Mouse (Mus musculus): Measurements from ENCODE around the gene Scly. TPM values are rescaled to one million over a fixed set of nuclear protein-coding genes. Genes with fewer than 3 reads are reported as not detected.
A peak's percentile ranks its signal among the peaks of the same experiment; 100 is the strongest.

Scly gene
- total RNA-seq (2014; fragmentation: Nextera tagmentation) (16.0 and 16.6 TPM in 2 replicates), total RNA-seq (2017) (8.1 and 10.5 TPM in 2 replicates), polyA plus RNA-seq (2012) (9.5 and 10.1 TPM in 2 replicates)

DNA sequence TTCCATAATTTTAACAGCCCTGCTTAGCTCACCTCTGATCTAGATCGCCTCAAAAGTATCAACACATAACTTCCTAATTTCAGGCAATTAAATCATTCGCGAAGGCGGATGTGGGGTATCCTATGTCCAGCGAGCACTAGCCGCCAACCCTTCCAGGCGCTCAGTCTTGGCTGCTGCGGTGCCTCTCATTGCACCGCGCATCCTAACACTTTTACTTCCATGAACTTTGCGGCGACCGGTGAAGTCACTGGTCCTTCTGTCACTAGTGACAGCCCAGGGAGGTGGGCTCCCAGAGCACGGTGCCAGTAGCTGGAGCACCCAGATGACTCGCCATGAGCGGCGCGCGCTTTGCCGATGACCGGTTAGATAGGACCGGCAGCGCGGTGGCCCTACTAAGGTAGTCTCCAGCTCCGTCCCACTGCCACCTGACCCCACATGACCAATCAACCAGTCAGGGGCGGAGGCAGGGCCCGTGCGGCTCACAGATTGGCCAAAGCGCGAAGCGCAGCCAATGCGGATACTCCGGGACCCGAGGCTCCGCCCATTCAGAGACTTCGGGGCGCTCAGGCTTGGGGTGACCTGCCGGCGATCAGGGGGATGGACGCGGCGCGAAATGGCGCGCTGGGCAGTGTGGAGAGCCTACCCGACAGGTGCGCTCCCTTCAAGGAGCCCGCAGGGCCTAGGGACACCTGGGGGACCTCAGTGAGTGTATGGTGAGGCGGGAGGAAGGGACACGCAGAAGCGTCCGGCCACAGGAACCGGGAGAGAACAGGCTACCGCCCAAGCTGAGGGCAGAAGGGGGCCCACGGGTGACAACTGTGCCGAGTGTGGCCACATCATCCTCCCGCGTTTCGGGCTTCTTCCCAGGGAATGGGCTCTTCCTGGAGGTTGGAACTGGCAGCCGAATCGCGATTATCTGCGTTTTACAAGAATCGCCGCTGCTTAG is at the start of gene Scly:
TSS of gene Scly (plus strand) at position 540 of the 946 bp plus-strand sequence.
- TF ChIP-seq TAL1 (conservative IDR thresholded peaks at IDR 0.05; ENCODE audit: low read depth, low read length) (no peak), POLR2AphosphoS5 (IDR thresholded peaks at IDR 0.05; ENCODE audit: insufficient replicate concordance, low read depth, low read length) (no peak), GATA2 (IDR thresholded peaks at IDR 0.05; ENCODE audit: borderline replicate concordance, low read depth, low read length) (no peak), GATA1 (IDR thresholded peaks at IDR 0.05; ENCODE audit: borderline replicate concordance, low read length) (no peak), CTCF (IDR thresholded peaks at IDR 0.05; ENCODE audit: low read depth, low read length) (no peak)
- no peaks in the 10 kb centered on the region for H3K27me3 ChIP-seq (ENCODE audit: insufficient read depth, low read length)
- H3K9me3 ChIP-seq (replicated peaks), result no peaks in the 10 kb centered on the region
- H3K36me3 ChIP-seq (replicated peaks), result peaks cover 45% of the 10 kb centered on the region
- H3K4me1 ChIP-seq (ENCODE audit: insufficient read depth, low read depth, low read length), result peaks cover 18% of the 10 kb centered on the region
- H3K4me3 ChIP-seq (ENCODE audit: low read depth, low read length), result peak within 1 kb of the TSS; percentile 73
- ATAC-seq (ENCODE audit: extremely low read depth, insufficient number of reproducible peaks, low FRiP score, poor library complexity, severe bottlenecking) (peak; percentile 83), DNase-seq (ENCODE audit: low spot score) (peak; percentile 79)

DNA sequence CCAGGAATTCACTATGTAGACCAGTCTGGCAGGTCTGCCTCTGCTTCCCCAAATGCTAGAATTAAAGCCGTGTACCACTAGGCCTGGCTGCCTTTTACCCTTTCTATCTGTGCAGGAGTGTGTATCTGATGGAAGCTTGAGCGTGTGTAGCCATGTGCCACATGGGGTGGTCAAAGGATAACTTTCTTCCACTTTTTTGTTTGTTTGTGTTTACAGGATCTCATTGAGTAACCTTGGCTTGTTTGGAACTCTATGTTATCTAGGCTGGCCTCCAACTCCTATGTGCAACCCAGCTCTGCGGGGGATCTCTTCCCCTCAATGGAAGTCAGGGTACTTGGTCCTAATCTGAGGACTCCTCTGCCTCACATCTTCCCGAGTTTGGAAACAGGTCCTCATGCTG is 49.2 kb upstream of the Scly start:
- H3K27me3 ChIP-seq (ENCODE audit: insufficient read depth, low read length), result peaks cover 3% of the 10 kb centered on the region; the same call in 1 of the 2 replicates
- peaks cover 51% of the 10 kb centered on the region for H3K4me1 ChIP-seq (ENCODE audit: insufficient read depth, low read depth, low read length)
- no peaks in the 10 kb centered on the region for H3K9me3 ChIP-seq (replicated peaks)
- peak overlapping the region; percentile 91; the same call in 1 of the 2 replicates for H3K4me3 ChIP-seq (ENCODE audit: low read depth, low read length)
- H3K36me3 ChIP-seq (replicated peaks), result peaks cover 16% of the 10 kb centered on the region
- no peak for TF ChIP-seq TAL1 (conservative IDR thresholded peaks at IDR 0.05; ENCODE audit: low read depth, low read length)
- TF ChIP-seq CTCF (IDR thresholded peaks at IDR 0.05; ENCODE audit: low read depth, low read length), result no peak
- no peak for TF ChIP-seq GATA1 (IDR thresholded peaks at IDR 0.05; ENCODE audit: borderline replicate concordance, low read length)
- no peak for TF ChIP-seq GATA2 (IDR thresholded peaks at IDR 0.05; ENCODE audit: borderline replicate concordance, low read depth, low read length)
- TF ChIP-seq POLR2AphosphoS5 (IDR thresholded peaks at IDR 0.05; ENCODE audit: insufficient replicate concordance, low read depth, low read length), result no peak
- DNase-seq (ENCODE audit: low spot score) (no peak), ATAC-seq (ENCODE audit: extremely low read depth, insufficient number of reproducible peaks, low FRiP score, poor library complexity, severe bottlenecking) (no peak)

GRCm38 (mm10) chr1:91249564-91250414 is 48.3 kb upstream of the Scly start, which contains the start of gene Ube2f:
Ube2f (plus strand) TSS chr1:91250304.
- Histone ChIP-seq H3K27me3 (ENCODE audit: insufficient read depth, low read length) (peaks cover 3% of the 10 kb centered on the region; the same call in 1 of the 2 replicates), H3K4me1 (ENCODE audit: insufficient read depth, low read depth, low read length) (peaks cover 56% of the 10 kb centered on the region), H3K9me3 (replicated peaks) (no peaks in the 10 kb centered on the region), H3K4me3 (ENCODE audit: low read depth, low read length) (peak within 1 kb of the TSS; percentile 91), H3K36me3 (replicated peaks) (peaks cover 24% of the 10 kb centered on the region)
- TF ChIP-seq CTCF (IDR thresholded peaks at IDR 0.05; ENCODE audit: low read depth, low read length) (no peak), GATA1 (IDR thresholded peaks at IDR 0.05; ENCODE audit: borderline replicate concordance, low read length) (no peak), TAL1 (conservative IDR thresholded peaks at IDR 0.05; ENCODE audit: low read depth, low read length) (no peak), GATA2 (IDR thresholded peaks at IDR 0.05; ENCODE audit: borderline replicate concordance, low read depth, low read length) (no peak), POLR2AphosphoS5 (IDR thresholded peaks at IDR 0.05; ENCODE audit: insufficient replicate concordance, low read depth, low read length) (no peak)
- peak; percentile 90 for ATAC-seq (ENCODE audit: extremely low read depth, insufficient number of reproducible peaks, low FRiP score, poor library complexity, severe bottlenecking)
- DNase-seq (ENCODE audit: low spot score), result peak; percentile 100

GRCm38 (mm10) chr1:91250415-91251147 is 47.6 kb upstream of the Scly start:
- H3K27me3 ChIP-seq (ENCODE audit: insufficient read depth, low read length), result peaks cover 3% of the 10 kb centered on the region; the same call in 1 of the 2 replicates
- H3K36me3 ChIP-seq (replicated peaks), result peaks cover 30% of the 10 kb centered on the region
- peaks cover 56% of the 10 kb centered on the region for H3K4me1 ChIP-seq (ENCODE audit: insufficient read depth, low read depth, low read length)
- H3K9me3 ChIP-seq (replicated peaks), result no peaks in the 10 kb centered on the region
- ATAC-seq (ENCODE audit: extremely low read depth, insufficient number of reproducible peaks, low FRiP score, poor library complexity, severe bottlenecking) (no peak), DNase-seq (ENCODE audit: low spot score) (no peak)
- peak overlapping the region; percentile 91 for H3K4me3 ChIP-seq (ENCODE audit: low read depth, low read length)
- no peak for TF ChIP-seq GATA2 (IDR thresholded peaks at IDR 0.05; ENCODE audit: borderline replicate concordance, low read depth, low read length)
- TF ChIP-seq TAL1 (conservative IDR thresholded peaks at IDR 0.05; ENCODE audit: low read depth, low read length), result no peak
- no peak for TF ChIP-seq CTCF (IDR thresholded peaks at IDR 0.05; ENCODE audit: low read depth, low read length)
- TF ChIP-seq GATA1 (IDR thresholded peaks at IDR 0.05; ENCODE audit: borderline replicate concordance, low read length), result no peak
- no peak for TF ChIP-seq POLR2AphosphoS5 (IDR thresholded peaks at IDR 0.05; ENCODE audit: insufficient replicate concordance, low read depth, low read length)

- TF ChIP-seq POLR2AphosphoS5 (IDR thresholded peaks at IDR 0.05; ENCODE audit: insufficient replicate concordance, low read depth, low read length) (no peak), GATA2 (IDR thresholded peaks at IDR 0.05; ENCODE audit: borderline replicate concordance, low read depth, low read length) (no peak), CTCF (IDR thresholded peaks at IDR 0.05; ENCODE audit: low read depth, low read length) (no peak), TAL1 (conservative IDR thresholded peaks at IDR 0.05; ENCODE audit: low read depth, low read length) (no peak), GATA1 (IDR thresholded peaks at IDR 0.05; ENCODE audit: borderline replicate concordance, low read length) (no peak)
- ATAC-seq (ENCODE audit: extremely low read depth, insufficient number of reproducible peaks, low FRiP score, poor library complexity, severe bottlenecking) (no peak), DNase-seq (ENCODE audit: low spot score) (no peak)
- H3K9me3 ChIP-seq (replicated peaks), result no peaks in the 10 kb centered on the region
- H3K27me3 ChIP-seq (ENCODE audit: insufficient read depth, low read length), result no peaks in the 10 kb centered on the region
- H3K4me3 ChIP-seq (ENCODE audit: low read depth, low read length), result peak overlapping the region; percentile 91
- H3K4me1 ChIP-seq (ENCODE audit: insufficient read depth, low read depth, low read length), result peaks cover 56% of the 10 kb centered on the region
- H3K36me3 ChIP-seq (replicated peaks), result peaks cover 35% of the 10 kb centered on the region
Measured at GRCm38 (mm10) chr1:91251148-91251650, 46.9 kb upstream of the Scly start.
